Mouse (Mus musculus) liver, embryonic 14.5 days (tissue): ENCODE measurements at regions not wholly inside any gene's neighbourhood (a gene's known extent, or its start where the extent isn't known, plus 50 kb on each side); places are given as distances from the start of the nearest gene placed in this dataset.

ENCODE experiments used
- ATAC-seq: fragments of 200-750 bp; cut with Nextera tagmentation; 2 replicates; pipeline ENCODE4 v1.8.0; 2017; ENCODE audit warnings: moderate number of reproducible peaks, mild to moderate bottlenecking, moderate library complexity; ENCODE audit not compliant: insufficient read depth
- DNase-seq, 3 experiments: peaks; one replicate each; pipeline ENCODE4 v3.0.0-alpha.2; 2012 to 2013; ENCODE audit warnings: low read depth in 3 of 3, low spot score in 3 of 3
- H3K27ac ChIP-seq: fragments of 300-500 bp; sonication (generic); 2 replicates; pipeline ENCODE4 v1.5.1; 2014; ENCODE audit warnings: moderate library complexity, mild to moderate bottlenecking, control low read depth, inconsistent platforms
- H3K27me3 ChIP-seq: fragments of 300-500 bp; sonication (generic); 2 replicates; pipeline ENCODE4 v1.6.1; 2014; ENCODE audit warnings: mild to moderate bottlenecking, low read length, moderate library complexity; ENCODE audit not compliant: control insufficient read depth, insufficient read depth
- H3K36me3 ChIP-seq: fragments of 300-500 bp; sonication (generic); replicated peaks from 2 replicates; pipeline ENCODE4 v1.6.1; 2014; ENCODE audit warnings: low read depth; ENCODE audit not compliant: control insufficient read depth, insufficient read depth
- H3K4me1 ChIP-seq, 2 experiments: fragments of 200-500 bp in 1 of 2; fragments of 300-500 bp in 1 of 2; sonication (generic) in 1 of 2; replicated peaks; 2 replicates each; pipeline ENCODE4 v1.6.1; 2012 to 2014; ENCODE audit warnings: antibody characterized with exemption in 1 of 2, inconsistent platforms in 1 of 2, low read length in 1 of 2; ENCODE audit not compliant: control insufficient read depth in 2 of 2, insufficient read depth in 2 of 2
- H3K4me2 ChIP-seq: fragments of 300-500 bp; sonication (generic); 2 replicates; pipeline ENCODE4 v1.6.1; 2014; ENCODE audit warnings: low read depth, mild to moderate bottlenecking, control low read depth, moderate library complexity
- H3K4me3 ChIP-seq, 2 experiments: fragments of 200-500 bp in 1 of 2; fragments of 300-500 bp in 1 of 2; sonication (generic) in 1 of 2; 2 replicates each; pipeline ENCODE4 v1.5.1; 2012 to 2014; ENCODE audit warnings: low read depth in 2 of 2, low read length in 2 of 2, mild to moderate bottlenecking in 2 of 2, control low read depth in 1 of 2, inconsistent platforms in 1 of 2, moderate library complexity in 1 of 2; ENCODE audit not compliant: insufficient read depth in 1 of 2
- H3K9ac ChIP-seq: fragments of 300-500 bp; sonication (generic); replicated peaks from 2 replicates; pipeline ENCODE4 v1.6.1; 2014; ENCODE audit warnings: mild to moderate bottlenecking, control low read depth, moderate library complexity
- H3K9me3 ChIP-seq: fragments of 300-500 bp; sonication (generic); 2 replicates; pipeline ENCODE4 v1.6.1; 2016; ENCODE audit warnings: low read length, mixed read lengths; ENCODE audit not compliant: control insufficient read depth
- CTCF ChIP-seq: IDR thresholded peaks from 2 replicates; pipeline ENCODE4 v1.5.1; 2016; ENCODE audit warnings: antibody characterized with exemption, low read depth, control low read depth
- EP300 ChIP-seq: IDR thresholded peaks from 2 replicates; pipeline ENCODE4 v1.6.1; 2016; ENCODE audit warnings: antibody characterized with exemption, low read depth
- WGBS: fragments of 180-500 bp; shearing (Covaris S2); extraction: QIAGEN DNeasy Blood & Tissue Kit; methylation state at CpG from one replicate; pipeline ENCODE4 v1.1.7; 2014; ENCODE audit not compliant: insufficient replicate concordance; 5-methylcytosine and 5-hydroxymethylcytosine counted together

DNA sequence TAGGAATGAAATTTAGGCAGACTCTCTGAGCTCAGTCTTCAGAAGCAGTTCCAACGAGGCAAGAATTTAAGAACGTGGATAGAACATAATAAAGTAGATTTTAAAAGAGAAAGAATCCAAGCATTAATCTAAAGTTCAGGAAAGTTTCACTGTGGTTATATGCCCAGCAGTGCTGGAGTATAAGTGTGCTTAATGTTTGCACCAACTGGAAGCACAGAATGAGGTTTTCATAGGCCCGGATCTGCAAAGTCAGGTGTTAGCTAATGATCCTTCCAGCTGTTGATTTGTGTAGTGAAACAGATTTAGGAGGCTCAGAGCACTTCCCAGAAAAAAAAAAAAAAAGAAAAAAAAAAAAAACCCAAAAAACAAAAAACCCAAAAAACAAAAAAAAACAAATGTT is 228.5 kb downstream of the Gm10184 start:
- DNase-seq = no peak
- no peak for ATAC-seq
- Histone ChIP-seq H3K9me3 (no peaks in the 10 kb centered on the region), H3K36me3 (no peaks in the 10 kb centered on the region), H3K9ac (no peak overlapping the region), H3K4me3 (no peak overlapping the region), H3K4me2 (no peak overlapping the region), H3K27ac (no peak overlapping the region), H3K4me1 (no peaks in the 10 kb centered on the region), H3K27me3 (no peaks in the 10 kb centered on the region)
- WGBS = 59% methylated on average over 3 of the region's 3 CpGs
- TF ChIP-seq CTCF = no peak
- TF ChIP-seq EP300 = no peak

DNA sequence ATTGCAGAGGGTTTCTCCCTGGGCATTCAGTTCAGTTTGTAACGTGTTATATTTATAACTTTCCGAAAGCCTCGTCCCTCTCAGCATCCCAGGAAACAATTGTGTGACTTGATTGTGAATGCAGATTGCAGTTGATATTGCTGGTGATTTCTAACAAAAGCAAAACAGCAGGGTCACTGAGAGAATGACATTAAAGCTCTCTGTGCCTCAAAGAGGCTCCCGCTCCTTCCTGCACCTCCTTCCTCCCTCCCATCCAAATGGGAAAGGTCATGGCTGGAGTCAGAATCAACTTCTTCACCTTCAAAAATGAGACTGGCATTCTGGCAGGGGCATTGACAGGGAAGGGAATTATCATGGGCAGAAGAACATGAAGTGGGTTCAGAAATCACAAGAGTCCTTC is 251.9 kb downstream of the Gm10184 start:
- H3K27ac ChIP-seq = no peak overlapping the region
- no peaks in the 10 kb centered on the region for H3K27me3 ChIP-seq
- no peak for ATAC-seq
- H3K9ac ChIP-seq = no peak overlapping the region
- H3K4me3 ChIP-seq = no peak overlapping the region
- DNase-seq = no peak
- H3K4me1 ChIP-seq = no peaks in the 10 kb centered on the region
- H3K36me3 ChIP-seq = no peaks in the 10 kb centered on the region
- H3K9me3 ChIP-seq = no peaks in the 10 kb centered on the region
- WGBS = 60% methylated on average over 4 of the region's 4 CpGs
- H3K4me2 ChIP-seq = no peak overlapping the region
- TF ChIP-seq CTCF (no peak), EP300 (no peak)

DNA sequence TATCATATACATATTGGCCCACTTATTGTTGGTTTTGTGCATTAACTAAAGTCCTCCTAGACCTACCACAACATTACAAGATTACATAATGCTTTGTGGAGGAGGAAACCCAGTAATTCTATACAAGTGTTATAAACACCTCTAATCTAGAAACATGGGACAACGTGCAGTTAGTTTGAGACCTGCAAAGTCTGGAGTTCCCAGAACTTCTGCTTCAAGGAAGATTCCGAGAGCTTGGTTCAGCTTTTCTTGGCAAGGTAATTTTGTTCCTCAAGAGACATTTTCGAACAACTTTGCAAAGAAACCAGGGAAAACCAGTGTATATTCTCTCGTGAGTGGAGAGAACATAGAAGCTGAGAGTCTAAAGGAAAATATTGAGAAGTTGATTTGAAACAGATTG is 254.0 kb downstream of the Gm10184 start:
- no peak for ATAC-seq
- WGBS = 45% methylated on average over 4 of the region's 4 CpGs
- TF ChIP-seq CTCF (no peak), EP300 (no peak)

DNA sequence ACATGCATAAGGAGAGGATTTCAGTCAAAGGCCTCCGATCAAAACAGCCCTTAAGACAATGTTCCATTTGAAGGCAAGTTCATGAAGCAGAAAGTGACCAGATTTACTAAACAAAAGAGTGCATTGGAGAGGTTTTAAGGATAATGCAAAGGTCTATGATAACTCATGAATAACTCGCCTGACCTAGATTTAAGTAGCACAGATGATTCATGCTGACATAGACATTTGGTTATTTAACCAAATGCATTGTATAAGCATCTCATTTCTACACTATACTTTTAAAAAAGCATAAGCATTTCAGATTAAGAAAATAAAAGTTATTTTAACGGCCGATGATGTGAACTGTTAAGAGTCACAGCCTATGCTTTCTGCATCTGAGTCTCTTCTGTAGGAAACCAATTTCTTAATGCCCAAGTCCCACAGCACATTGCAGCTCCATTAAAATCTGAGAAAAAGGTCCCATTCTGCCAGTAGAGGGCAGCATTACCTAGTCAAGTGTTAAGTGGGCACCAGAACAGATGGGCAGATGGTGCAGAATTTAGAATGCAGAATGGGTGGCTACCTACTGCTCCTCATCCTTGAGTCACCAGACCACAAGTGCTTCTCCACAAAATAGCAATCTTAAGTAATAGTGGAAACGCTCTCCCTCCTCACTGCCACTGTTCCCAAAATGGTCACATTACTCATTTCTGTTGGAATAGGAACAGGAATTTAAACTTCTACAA is 256.0 kb downstream of the Gm10184 start:
- Histone ChIP-seq H3K36me3 (no peaks in the 10 kb centered on the region), H3K9ac (no peak overlapping the region), H3K4me2 (no peak overlapping the region), H3K4me1 (no peaks in the 10 kb centered on the region), H3K27me3 (no peaks in the 10 kb centered on the region), H3K27ac (no peak overlapping the region), H3K4me3 (no peak overlapping the region), H3K9me3 (no peaks in the 10 kb centered on the region)
- 51% methylated on average over 5 of the region's 5 CpGs for WGBS
- no peak for ATAC-seq
- DNase-seq = peak in 2 of 3 experiments; percentile 0 to 1
- TF ChIP-seq EP300 (no peak), CTCF (peak; percentile 45)

More for the DNA sequence above, 254.0 kb downstream of the Gm10184 start:
- H3K4me1 ChIP-seq = no peaks in the 10 kb centered on the region
- no peaks in the 10 kb centered on the region for H3K27me3 ChIP-seq
- no peaks in the 10 kb centered on the region for H3K9me3 ChIP-seq
- H3K9ac ChIP-seq = no peak overlapping the region
- no peak overlapping the region for H3K4me3 ChIP-seq
- no peak overlapping the region for H3K27ac ChIP-seq
- no peaks in the 10 kb centered on the region for H3K36me3 ChIP-seq
- H3K4me2 ChIP-seq = no peak overlapping the region
- DNase-seq = no peak

DNA sequence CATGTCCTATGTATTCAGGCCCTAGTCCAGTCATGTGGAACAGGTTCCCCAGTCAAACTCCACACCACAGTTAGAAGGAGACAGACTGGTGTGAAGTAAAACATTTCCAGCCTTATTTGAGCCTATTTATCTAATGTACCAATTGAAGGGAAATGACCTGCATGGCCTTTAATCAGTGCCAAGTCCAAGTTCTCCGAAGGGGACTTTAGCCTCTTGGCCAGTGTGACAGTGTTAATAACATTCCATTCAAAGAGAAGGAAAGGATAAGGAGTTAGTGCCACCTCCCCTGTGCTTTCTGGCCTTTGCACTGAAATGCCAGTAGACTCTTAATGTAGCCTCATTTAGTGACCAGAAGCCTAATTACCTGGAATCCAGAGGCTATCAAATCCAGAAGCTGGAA is 264.2 kb downstream of the Gm10184 start:
- Histone ChIP-seq H3K27ac (no peak overlapping the region), H3K4me1 (no peaks in the 10 kb centered on the region), H3K27me3 (no peaks in the 10 kb centered on the region), H3K36me3 (no peaks in the 10 kb centered on the region), H3K9ac (no peak overlapping the region), H3K4me3 (no peak overlapping the region), H3K9me3 (no peaks in the 10 kb centered on the region), H3K4me2 (no peak overlapping the region)
- TF ChIP-seq EP300 = no peak
- TF ChIP-seq CTCF = no peak
- DNase-seq = no peak
- ATAC-seq = no peak
- 55% methylated on average over 1 of the region's 1 CpGs for WGBS
